Mouse (Mus musculus) right cerebral cortex, postnatal 36 days (tissue): ENCODE data around the gene Ltbp2.

Source experiments
- DNase-seq, 2 experiments: peaks; one replicate each; pipeline ENCODE4 v3.0.0; 2022; ENCODE audit warnings: low spot score in 2 of 2, mixed read lengths in 1 of 2

The Ltbp2 gene

GRCm38 (mm10) chr12:84876481-84877121 is at the start of gene Ltbp2:
Gene Ltbp2, minus strand, starts transcription at chr12:84876532.
- peak; percentile 37 to 59 for DNase-seq

- no peak for DNase-seq
These were observed 48.0 kb upstream of the Ltbp2 start for GRCm38 (mm10) chr12:84924324-84924723.

- no peak for DNase-seq
These were observed 45.6 kb upstream of the Ltbp2 start for GRCm38 (mm10) chr12:84921881-84922419.

- DNase-seq: no peak
These were observed 42.5 kb upstream of the Ltbp2 start for GRCm38 (mm10) chr12:84918809-84919208.

- no peak for DNase-seq
These were observed 41.5 kb upstream of the Ltbp2 start for GRCm38 (mm10) chr12:84917799-84918198.

GRCm38 (mm10) chr12:84914959-84915358 is 38.6 kb upstream of the Ltbp2 start:
- DNase-seq: no peak

GRCm38 (mm10) chr12:84912652-84913104 is 36.3 kb upstream of the Ltbp2 start:
- no peak for DNase-seq

- no peak for DNase-seq
These were observed 35.3 kb upstream of the Ltbp2 start for GRCm38 (mm10) chr12:84911640-84912039.

GRCm38 (mm10) chr12:84910066-84910465 is 33.7 kb upstream of the Ltbp2 start:
- DNase-seq: no peak

- no peak for DNase-seq
These were observed 31.5 kb upstream of the Ltbp2 start for GRCm38 (mm10) chr12:84907627-84908480.

GRCm38 (mm10) chr12:84907024-84907626 is 30.8 kb upstream of the Ltbp2 start:
- no peak for DNase-seq

- DNase-seq: no peak
These were observed 28.1 kb upstream of the Ltbp2 start for GRCm38 (mm10) chr12:84904399-84904798.

GRCm38 (mm10) chr12:84900317-84900716 is 24.0 kb upstream of the Ltbp2 start:
- no peak for DNase-seq

- DNase-seq: no peak
These were observed 21.0 kb upstream of the Ltbp2 start for GRCm38 (mm10) chr12:84897322-84897721.

- no peak for DNase-seq
These were observed 19.9 kb upstream of the Ltbp2 start for GRCm38 (mm10) chr12:84896235-84896634.

GRCm38 (mm10) chr12:84893648-84894628 is 17.6 kb upstream of the Ltbp2 start:
- no peak for DNase-seq

- no peak for DNase-seq
These were observed 14.0 kb upstream of the Ltbp2 start for GRCm38 (mm10) chr12:84890289-84890688.

- no peak for DNase-seq
These were observed 9.0 kb upstream of the Ltbp2 start for GRCm38 (mm10) chr12:84885107-84885876.

- no peak for DNase-seq
These were observed 8.2 kb upstream of the Ltbp2 start for GRCm38 (mm10) chr12:84884423-84885076.

GRCm38 (mm10) chr12:84882796-84883195 is 6.5 kb upstream of the Ltbp2 start:
- no peak for DNase-seq
